Mouse (Mus musculus) E14TG2a.4 (cell line): ENCODE results near the gene Tprg.

ENCODE experiments used
- CTCF ChIP-seq: conservative IDR thresholded peaks from 2 replicates; pipeline ENCODE4 v1.5.1; 2014; ENCODE audit warnings: low read length
- NANOG ChIP-seq: IDR thresholded peaks from 2 replicates; pipeline ENCODE4 v1.6.1; 2014; ENCODE audit warnings: borderline replicate concordance, low read length, mixed read lengths

DNA sequence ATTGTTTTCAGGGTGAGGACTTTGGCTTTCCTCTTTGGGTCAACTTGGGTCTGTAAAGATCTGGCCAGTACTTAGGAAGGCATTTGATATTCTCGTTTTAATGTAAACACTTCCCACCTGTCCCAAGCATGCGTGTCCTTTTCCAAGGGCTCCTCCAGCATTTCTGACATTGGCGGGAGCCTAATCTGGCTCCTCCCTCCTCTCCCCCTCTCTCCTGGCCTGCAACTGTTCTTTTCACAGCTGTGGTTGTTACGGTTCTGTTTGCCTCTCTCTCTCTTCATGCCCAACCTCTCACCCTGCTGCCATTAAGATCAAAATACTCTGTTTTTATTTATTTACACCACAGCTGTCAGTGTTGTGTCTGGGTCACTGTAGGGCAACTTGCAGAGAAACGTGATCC, 182.0 kb downstream of the Tprg start:
- TF ChIP-seq CTCF (no peak), NANOG (no peak)
